Mouse (Mus musculus) v-Abl transformed pro-B cells (cell line): ENCODE measurements at regions not wholly inside any gene's neighbourhood (a gene's known extent, or its start where the extent isn't known, plus 50 kb on each side); places are given as distances from the start of the nearest gene placed in this dataset.
"Not testable (repeated sequence)": the region's sequence is repeated elsewhere in the genome, so short reads cannot be mapped to it uniquely, and the experiment has no call there.

Source experiments
- in situ Hi-C, 2 experiments: fragments of 400-800 bp; cut with MboI; formaldehyde crosslinking; loops; one replicate each; pipeline ENCODE4 v1.15.1; 2025; ENCODE audit not compliant: unreplicated experiment in 2 of 2

- in situ Hi-C loops: not testable (repeated sequence)
Observed at GRCm38 (mm10) chr10:38704762-38705130, 116.8 kb downstream of the Rfpl4b start.

GRCm38 (mm10) chr10:38703954-38704761 lies 117.4 kb downstream of the Rfpl4b start:
- in situ Hi-C loops: no loop called here

DNA sequence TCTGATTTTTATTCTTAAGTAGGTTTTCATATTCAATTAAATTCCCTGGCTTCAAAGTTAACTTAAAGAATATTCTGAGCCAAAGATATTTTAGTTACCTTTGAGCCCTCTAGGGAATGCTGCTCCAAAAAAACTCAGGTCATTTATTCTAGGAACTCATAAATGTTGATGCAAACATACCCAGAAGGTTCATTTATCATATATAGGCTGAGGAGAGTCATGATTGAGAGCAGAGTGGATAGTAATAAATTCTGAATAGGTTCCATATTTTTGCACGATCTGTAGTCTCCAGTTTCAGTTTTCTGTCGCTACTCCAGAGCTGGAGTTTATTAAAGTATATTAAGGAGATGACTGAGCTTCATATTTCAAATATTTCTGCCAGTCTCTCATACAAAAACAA lies 144.1 kb downstream of the Rfpl4b start:
- in situ Hi-C loops: no loop called here

DNA sequence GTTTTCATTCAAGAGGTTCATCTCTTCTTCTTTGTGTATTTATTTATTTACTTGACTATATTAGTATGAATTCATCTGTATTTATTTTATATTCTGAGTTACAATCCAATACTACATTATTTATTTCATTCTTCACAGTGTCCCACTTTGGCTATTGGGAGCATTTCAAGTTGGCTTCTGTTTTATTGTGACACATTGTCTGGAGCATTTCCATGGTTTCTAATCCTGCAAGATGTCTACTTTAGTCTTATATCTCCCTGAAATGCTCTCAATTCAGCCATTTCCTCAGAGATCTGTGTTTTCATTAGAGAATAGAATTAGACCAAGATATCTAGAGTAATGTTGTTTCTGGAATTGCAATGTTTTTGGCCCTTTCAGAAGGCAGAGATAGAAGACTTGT lies 153.0 kb downstream of the Rfpl4b start:
- in situ Hi-C loops: no loop called here

DNA sequence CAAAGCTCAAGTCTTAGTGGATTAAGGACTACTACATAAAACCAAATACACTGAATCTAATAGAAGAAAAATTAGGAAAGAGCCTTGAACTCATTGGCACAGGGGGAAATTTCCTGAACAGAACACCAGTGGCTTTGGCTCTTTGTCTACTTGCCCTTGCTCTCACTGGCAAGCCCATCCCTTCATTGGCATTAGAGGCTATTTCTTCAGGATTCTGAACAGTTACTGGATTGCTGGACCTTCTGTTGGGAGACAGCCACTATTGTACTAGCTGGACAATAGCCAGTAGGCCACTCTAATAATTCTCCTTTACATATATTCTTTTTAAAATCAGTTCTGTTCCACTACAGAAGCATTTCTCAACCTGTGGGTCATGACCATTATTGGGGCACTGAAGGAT lies 153.7 kb downstream of the Rfpl4b start:
- in situ Hi-C loops: no loop called here

GRCm38 (mm10) chr10:38635695-38636094 lies 185.9 kb downstream of the Rfpl4b start:
- in situ Hi-C loops: no loop called here

DNA sequence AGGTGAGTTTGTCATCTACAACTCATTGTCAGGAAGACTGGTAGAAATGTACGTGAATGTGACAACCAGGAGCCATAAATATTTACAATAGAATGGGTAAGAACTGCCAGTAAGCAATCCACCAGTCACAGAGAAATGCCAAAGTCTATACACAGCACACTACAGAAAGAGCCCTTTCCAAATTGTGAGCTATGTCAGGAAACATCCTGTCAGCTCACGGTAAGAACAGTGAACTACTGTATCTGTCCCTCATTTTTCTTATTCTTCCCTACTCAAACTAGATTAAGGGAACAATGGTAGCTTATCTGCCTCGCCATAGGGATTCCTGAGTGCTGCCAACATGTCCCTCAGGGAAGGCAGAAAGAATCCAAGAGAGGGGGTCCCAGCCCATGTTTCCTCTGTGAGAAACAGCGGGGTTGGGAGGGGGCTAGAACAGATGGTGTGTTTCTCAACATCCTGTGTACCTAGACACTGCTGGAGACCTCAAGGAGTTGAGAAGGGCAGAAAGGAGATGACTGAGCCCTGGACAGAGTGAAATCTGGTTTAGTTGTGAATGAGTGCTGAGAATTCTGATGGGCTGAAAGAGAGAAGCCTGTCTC lies 191.6 kb downstream of the Rfpl4b start:
- in situ Hi-C loops: no loop called here

- in situ Hi-C loops: no loop called here
Observed at GRCm38 (mm10) chr10:38623399-38623798, 198.2 kb downstream of the Rfpl4b start.

GRCm38 (mm10) chr10:38609606-38610510 lies 211.7 kb downstream of the Rfpl4b start:
- in situ Hi-C loops: no loop called here

DNA sequence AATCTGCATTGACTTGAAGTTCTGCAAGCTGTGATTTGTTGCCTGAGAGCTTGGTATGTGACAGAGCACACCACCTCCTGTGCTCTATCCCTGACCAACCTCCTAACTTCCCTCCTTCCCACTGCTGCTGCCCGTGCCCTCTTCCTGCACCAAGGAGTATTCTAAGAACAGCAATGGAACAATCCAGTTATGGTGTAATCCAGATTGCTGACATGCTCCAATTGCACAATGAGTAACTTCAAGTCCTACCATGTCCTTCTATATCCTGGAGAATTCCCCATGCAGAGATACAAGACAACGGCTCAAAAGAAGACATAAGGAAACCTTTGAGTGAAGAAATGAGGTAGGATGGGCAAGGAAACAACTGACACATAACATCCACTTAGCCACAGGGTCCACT lies 235.5 kb downstream of the Rfpl4b start:
- in situ Hi-C loops: no loop called here

DNA sequence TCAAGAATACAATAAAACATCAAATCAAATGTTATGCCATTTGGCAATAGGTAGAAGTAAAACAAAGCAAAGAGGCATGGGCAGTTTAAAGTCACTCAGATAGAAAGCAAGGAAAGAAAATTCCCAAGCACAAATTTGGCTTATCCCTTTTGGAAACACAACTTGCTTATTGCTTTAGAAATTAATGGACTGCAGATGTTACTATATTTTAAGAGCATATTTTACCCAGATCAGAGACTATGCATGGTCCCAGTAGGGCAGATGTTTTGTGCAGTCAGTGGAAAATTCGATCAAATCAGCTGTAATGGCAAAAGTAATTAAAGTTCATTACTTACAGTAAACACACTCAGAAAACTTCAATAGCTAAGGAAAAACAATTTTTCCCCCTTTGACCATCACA lies 245.9 kb downstream of the Rfpl4b start:
- in situ Hi-C loops: no loop called here

DNA sequence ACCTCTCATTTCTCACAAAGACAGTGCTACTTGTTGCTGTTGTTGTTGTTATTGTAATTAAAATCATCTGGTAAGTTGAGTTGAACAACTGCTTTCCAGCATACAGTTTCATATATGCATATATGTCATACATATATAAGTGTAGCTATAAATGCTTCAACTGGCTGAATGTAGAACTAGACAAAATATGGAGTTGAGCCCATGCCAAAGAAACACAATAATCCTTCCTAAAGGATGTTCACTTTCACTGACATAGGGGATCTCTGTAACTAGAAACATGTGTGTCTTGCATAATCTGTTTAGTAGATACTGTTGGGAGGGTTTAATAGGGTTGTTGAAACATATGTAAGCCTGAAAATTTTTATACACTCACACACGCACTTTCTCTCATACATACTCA lies 247.9 kb downstream of the Rfpl4b start:
- in situ Hi-C loops: loop anchor here in 1 of 2 experiments (25.0 kb wide), 1 partner anchor 1511 kb away; no protein-coding TSS in a partner anchor

GRCm38 (mm10) chr10:38573146-38573545 lies 248.4 kb downstream of the Rfpl4b start:
- in situ Hi-C loops: loop anchor here in 1 of 2 experiments (25.0 kb wide), 1 partner anchor 1511 kb away; no protein-coding TSS in a partner anchor

GRCm38 (mm10) chr10:38567270-38567669 lies 254.3 kb downstream of the Rfpl4b start:
- in situ Hi-C loops: loop anchor here in 1 of 2 experiments (25.0 kb wide), 1 partner anchor 1505 kb away; no protein-coding TSS in a partner anchor

DNA sequence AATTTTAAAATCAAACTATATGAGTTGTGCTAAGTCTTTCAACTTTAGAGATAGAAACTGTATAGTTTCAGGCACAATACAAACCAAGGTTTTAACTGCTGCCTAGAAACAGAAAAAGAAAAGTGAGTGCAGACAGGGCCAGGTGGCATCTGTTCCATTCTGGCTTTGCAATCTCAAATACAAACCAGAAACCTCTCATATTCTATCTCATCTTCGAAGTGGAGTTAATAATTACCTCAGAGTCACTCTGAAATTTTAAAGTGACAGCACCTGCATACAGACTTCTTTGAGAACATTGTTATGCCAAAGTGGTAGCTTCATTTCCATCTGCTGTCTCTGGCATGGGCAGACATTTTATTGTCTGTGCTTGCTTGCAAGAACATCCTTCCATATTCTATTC lies 255.2 kb downstream of the Rfpl4b start:
- in situ Hi-C loops: loop anchor here in 1 of 2 experiments (25.0 kb wide), 1 partner anchor 1504 kb away; no protein-coding TSS in a partner anchor

DNA sequence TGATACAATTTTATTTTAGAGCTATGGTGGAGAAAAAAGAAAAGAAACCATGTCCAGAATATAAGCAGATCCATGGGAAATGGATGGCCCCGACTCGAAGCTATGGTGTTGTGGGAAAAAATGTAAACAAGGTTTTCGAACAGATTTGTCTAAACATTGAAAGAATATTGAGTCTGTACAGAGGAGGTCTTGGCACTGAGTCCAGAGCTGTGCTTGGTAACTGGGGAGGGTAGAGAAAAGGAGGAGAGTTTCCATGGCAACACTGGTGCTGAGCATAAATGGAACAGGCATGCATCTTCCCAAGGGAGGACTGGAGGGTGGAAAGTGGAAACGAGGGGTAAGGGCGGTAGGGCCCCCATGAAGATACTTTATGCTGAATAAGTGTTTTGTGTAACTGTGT lies 266.5 kb downstream of the Rfpl4b start:
- in situ Hi-C loops: loop anchor here in 1 of 2 experiments (25.0 kb wide), 1 partner anchor 1493 kb away; no protein-coding TSS in a partner anchor

DNA sequence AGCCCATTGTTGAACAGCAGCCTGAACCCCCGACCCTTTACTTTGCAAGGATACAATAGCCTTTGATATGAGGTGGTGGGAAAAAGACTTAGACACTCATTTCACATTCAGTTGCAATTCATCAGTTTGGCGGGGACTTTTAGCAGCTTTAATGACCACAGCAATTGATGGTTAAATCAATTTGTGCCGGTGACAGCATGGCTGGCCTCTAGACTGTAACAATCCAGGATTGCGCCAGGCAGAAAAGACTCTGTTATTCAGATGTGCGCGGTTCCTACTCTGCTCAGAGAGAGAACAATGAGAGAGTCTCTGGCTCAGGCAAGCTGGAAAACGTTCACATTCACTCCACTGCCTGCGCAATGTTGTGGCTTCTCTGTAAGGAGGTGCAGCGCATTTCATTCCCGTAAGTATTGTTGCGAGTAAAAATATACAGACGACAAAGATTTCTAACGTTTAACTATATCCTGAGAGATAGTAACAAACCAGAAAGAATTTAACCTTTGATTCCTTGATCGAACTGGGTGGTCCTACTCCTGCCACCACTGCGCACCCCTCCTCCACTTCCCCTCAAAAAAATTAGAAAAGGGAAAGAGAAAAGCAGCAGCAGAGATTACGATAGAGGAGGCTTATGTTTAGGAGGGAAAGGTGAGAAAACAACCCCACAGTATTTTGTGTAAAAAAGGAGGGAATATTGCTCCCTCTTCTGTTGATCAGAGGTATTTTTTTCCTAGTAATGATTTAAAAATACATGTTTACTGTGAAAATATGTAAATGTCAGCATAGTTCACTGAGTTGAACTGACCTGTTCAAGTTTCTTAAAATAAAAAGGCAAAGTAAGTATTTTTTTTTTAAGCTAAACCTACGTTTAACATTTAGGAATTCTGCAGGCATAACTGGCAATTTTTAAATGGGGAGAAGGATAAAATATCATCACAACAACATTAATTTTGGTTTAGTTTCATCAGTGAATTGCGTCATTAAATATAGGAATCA lies 267.6 kb downstream of the Rfpl4b start:
- in situ Hi-C loops: loop anchor here in 1 of 2 experiments (25.0 kb wide), 1 partner anchor 1492 kb away; no protein-coding TSS in a partner anchor

DNA sequence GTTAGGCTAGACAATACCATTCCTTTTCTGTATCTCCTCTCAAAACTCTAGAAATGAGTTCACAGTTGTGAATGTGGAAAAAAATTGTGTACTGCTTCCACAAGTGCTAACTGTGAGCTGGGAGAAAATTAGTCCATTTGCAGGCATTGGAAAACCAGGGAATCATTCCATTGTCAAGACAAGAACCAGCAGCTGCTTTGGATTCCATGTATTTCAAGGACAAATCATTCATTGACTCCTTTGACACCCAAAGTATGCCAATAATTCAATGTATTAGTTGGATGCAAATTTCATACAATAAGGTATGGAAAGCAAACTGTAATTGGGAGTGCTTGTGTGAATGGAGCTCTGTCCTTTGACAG lies 268.3 kb downstream of the Rfpl4b start:
- in situ Hi-C loops: loop anchor here in 1 of 2 experiments (25.0 kb wide), 1 partner anchor 1491 kb away; no protein-coding TSS in a partner anchor

GRCm38 (mm10) chr10:38552350-38553076 lies 269.1 kb downstream of the Rfpl4b start:
- in situ Hi-C loops: loop anchor here in 1 of 2 experiments (25.0 kb wide), 1 partner anchor 1490 kb away; no protein-coding TSS in a partner anchor
